Mouse (Mus musculus) limb, embryonic 11.5 days (tissue): ENCODE measurements around the gene Slc17a9. TPM values are rescaled to one million over a fixed set of nuclear protein-coding genes. Genes with fewer than 3 reads are reported as not detected.

Experiments used
- polyA plus RNA-seq: library from polyadenylated mRNA; unstranded; fragments of >200 nt; fragmentation: Nextera tagmentation; extraction: Ambion mirVana; gene quantifications from 2 replicates; pipeline ENCODE4 v1.2.1, GENCODE M21; 2014

The Slc17a9 gene
- polyA plus RNA-seq, 1 experiment from 2014 or later: 0.45 TPM

Other genes starting within 250 kb of the Slc17a9 start
- gene Ntsr1, start 225.3 kb upstream of the Slc17a9 start, polyA plus RNA-seq: not detected in 2 replicates
- gene Mrgbp, start 144.0 kb upstream of the Slc17a9 start, polyA plus RNA-seq: 35.6 and 36.7 TPM in 2 replicates
- gene Ogfr, start 136.0 kb upstream of the Slc17a9 start, polyA plus RNA-seq: 100 and 109 TPM in 2 replicates
- 45.8 and 48.9 TPM in 2 replicates for gene Col9a3, start 127.5 kb upstream of the Slc17a9 start, polyA plus RNA-seq
- 0.17 and 0.28 TPM in 2 replicates for gene Tcfl5, start 82.6 kb upstream of the Slc17a9 start, polyA plus RNA-seq
- 30.0 and 34.9 TPM in 2 replicates for gene Dido1, start 15.3 kb upstream of the Slc17a9 start, polyA plus RNA-seq
- 64.9 and 65.6 TPM in 2 replicates for gene Gid8, start 15.1 kb upstream of the Slc17a9 start, polyA plus RNA-seq
- not detected in 2 replicates for gene Bhlhe23, start 51.6 kb downstream of the Slc17a9 start, polyA plus RNA-seq
- gene Ythdf1, start 195.7 kb downstream of the Slc17a9 start, polyA plus RNA-seq: 80.5 and 83.1 TPM in 2 replicates
- gene Birc7, start 203.8 kb downstream of the Slc17a9 start, polyA plus RNA-seq: not detected in 2 replicates
- gene Nkain4, start 229.4 kb downstream of the Slc17a9 start, polyA plus RNA-seq: 3.6 and 7.8 TPM in 2 replicates
- 60.4 and 69.3 TPM in 2 replicates for gene Arfgap1, start 242.0 kb downstream of the Slc17a9 start, polyA plus RNA-seq